Mouse (Mus musculus): ENCODE measurements around the gene Armc9.

GRCm38 (mm10) chr1:86253410-86253809 lies 98.8 kb downstream of the Armc9 start:
- no peak for TF ChIP-seq CHD2 (IDR thresholded peaks at IDR 0.05; ENCODE audit: low read depth, low read length)
- no peak for TF ChIP-seq HCFC1 (IDR thresholded peaks at IDR 0.05; ENCODE audit: borderline replicate concordance, insufficient read depth, low read length)
- no peak for TF ChIP-seq ZC3H11A (IDR thresholded peaks at IDR 0.05; ENCODE audit: borderline replicate concordance, low read depth, low read length)
